Mouse (Mus musculus): Measurements from ENCODE around the gene Ctc1.

Ctc1 gene

DNA sequence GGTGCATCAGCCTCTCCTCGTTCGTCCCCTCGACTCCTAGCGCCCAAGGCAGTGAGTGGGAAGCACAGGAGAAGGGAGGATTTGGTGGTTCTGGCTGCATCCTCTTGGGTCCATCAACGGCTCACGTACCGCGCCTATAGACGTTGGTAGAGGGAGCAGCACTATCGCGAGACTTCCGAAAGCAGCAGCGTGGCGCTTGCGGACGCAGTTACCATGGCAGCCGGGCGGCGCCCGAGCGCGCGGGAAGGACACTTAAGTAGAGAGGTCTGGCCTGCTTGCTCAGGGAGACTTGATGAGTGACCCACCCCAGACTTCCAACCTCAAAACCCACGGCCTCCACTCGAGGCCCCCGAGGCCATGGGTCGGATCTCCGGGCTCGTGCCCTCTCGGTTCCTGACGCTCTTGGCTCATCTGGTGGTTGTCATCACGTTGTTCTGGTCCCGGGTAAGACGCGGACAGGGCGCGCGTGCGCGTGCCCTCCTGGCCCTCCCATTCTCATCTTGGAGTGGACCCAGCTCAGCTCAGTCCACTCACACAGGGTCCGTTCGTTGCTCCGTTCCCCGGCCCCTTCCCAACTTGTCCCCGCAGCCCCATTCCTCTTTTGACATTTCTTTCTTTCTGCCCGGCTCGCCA lies 55.0 kb downstream of the Ctc1 start, which contains the start of gene Tmem107:
Gene Tmem107, plus strand, starts transcription at position 217 of the 633 bp plus-strand sequence.
- peak; percentile 92 for DNase-seq (ENCODE audit: low spot score)

DNA sequence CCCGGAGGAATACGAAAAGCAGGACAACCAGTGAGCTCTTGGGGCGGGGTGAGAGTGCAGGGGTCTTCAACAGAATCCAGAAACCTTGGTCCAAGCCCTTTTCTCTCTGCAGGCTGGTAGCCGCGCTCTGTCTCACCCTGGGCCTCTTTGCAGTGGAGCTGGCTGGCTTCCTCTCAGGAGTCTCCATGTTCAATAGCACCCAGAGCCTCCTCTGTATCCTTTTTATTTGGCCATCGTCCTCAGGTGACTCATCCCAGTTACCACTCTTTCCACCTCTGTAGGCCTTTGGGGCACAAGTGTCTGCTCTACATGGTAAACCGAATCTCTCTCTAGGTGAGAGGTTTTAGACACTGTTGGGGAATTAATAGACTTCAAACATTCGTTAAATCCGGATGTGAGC lies 55.6 kb downstream of the Ctc1 start:
- DNase-seq (ENCODE audit: low spot score) = no peak

DNA sequence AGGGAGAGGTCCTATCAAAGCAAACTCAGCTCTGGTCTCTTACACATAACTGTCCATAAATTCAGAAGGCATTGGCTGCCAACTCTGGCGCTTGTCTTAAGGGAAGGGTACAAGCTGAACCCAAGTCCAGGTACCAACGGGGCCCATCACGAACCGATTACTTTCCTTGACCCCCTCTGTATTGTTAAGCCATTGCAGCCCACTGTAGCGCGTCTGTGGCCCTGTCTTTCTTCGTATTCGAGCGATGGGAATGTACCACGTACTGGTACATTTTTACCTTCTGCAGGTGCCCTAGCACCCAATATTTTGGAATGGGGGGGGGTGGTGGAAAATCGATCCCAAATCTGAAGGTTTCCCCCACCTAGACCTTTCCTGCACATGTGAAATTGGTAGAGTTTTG lies 56.5 kb downstream of the Ctc1 start:
- no peak for DNase-seq (ENCODE audit: low spot score)

DNA sequence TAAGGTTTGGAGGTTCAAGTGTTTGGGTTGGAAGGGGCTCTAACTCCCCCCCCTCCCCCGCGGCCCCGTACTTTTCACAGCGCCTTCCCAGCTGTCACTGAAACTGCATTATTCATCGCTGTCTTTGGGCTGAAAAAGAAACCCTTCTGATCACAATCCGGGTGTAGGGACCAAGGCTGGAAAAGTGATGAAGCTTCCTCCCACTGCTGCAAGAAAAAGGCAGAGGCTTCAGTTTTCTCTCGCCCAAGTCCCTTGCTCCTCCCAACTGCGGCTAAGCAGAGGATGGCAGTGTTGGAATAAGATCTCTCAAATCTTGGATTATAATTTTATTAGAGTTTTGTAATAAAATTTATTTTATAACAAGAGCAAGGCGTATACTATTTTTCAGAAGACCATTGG lies 57.0 kb downstream of the Ctc1 start:
- no peak for DNase-seq (ENCODE audit: low spot score)

DNA sequence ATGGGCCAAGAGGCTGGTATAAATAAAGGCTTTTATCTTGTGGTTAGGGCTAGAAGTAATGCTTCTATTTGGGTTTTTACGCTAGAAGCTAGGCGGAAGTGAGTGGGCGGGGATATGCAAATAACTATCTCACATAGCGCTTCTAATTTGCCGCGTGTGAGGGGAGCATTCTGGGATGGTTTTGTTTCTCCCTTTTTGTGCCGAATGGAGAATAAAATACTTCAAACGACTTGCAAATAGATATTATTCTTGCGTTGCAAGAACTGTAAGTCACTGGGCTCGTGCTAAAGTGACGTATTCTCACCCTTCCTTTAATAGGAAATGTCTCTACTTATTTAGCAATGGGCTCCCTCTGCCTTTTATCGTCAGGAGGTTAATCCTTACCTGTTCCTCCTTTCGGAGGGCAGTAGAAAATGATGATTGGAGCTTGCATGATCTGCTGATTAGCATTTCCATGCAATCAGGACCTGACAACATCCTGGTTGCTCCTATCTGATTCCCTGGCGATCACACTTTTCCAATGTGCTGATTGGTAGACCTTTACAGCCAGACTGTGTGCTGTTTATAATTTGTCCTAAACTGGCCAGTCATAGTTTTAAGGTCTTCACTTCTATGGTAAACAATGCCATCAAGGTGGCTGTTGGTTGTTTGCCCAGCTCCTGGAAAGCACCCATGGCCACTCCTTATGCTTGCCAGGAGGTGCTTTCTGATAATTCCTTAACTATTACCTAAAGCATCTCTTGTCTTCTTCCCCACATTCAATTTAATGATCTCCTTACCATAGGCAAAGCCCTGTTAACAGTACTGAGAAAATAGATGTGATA lies 57.6 kb downstream of the Ctc1 start:
- DNase-seq (ENCODE audit: low spot score) = peak; percentile 57

DNA sequence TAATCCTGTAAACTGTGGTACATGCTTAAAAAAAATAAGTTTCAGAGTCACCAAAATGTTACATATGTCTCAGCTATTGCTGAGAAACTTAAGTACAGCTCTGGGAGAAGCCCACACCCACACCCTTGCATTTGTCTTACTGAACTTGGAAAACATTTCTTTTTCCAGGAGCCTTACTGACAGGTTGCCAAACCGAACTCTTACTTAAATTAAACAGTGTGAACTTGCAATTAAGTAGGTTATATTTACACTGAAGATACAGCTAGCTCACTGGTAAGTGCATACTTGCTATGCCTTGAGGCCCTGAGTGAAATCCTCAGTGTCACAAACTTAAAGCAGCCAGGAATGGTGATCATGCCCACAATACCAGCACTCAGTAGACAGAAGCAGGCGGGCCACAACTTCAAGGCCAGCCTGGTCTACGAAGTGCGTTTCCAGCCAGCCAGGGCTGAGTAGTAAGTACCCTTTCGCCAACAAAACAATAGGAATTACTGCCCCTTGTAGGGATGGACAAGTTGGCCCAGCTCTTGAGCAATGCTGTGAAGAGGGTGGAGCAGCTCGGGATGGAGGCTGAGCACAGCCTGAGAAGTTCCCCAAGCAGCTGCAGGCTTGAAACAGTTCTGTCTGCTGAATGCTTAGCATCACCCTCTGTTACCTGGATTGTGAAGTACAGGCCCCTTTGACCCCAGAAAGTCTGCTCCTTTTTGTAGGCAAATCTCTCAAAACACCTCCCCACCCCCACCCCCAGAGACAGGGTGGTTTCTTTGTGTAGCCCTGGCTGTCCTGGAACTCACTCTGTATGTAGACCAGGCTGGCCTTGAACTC lies 58.5 kb downstream of the Ctc1 start:
- DNase-seq (ENCODE audit: low spot score) = no peak

DNA sequence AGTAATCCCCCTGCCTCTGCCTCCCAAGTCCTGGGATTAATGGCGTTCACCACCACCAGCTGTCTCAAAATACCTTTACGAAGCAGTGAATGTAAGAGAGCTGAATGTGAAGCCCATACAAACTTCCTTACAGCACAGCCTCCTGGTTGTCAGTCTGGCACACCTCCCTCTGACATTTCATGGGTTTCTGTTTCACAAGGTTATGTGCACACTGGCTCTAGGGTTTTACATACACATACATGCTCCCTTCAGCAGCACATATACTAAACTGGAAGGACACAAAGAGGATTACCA lies 59.0 kb downstream of the Ctc1 start:
- DNase-seq (ENCODE audit: low spot score) = no peak

DNA sequence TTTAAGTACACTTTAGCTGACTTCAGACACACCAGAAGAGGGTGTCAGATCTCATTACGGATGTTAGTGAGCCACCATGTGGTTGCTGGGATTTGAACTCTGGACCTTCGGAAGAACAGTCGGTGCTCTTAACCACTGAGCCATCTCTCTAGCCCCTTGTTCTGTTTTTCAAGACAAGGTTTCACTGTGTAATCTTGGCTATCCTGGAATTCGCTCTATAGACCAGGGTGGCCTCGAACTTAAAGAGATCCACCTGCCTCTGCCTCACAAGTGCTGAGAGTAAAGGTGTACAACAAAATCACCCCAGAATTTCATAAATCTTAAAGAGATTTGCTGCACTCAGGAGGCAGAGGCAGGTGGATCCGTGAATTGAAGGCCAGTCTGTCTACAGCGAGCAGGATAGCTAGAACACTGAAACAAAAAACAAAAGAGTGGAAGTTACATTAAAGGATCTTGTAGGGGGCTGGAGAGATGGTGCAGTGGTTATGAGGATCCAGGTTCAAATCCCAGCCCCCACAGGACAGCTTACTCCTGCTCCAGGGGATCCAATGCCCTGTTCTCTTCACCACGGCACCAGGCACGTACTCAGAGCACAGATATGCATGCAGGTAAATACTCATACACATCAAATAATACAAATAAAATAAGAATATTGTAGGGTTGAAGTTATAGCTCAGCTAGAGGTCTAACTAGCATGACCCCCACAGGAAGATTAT lies 60.2 kb downstream of the Ctc1 start:
- DNase-seq (ENCODE audit: low spot score) = no peak

DNA sequence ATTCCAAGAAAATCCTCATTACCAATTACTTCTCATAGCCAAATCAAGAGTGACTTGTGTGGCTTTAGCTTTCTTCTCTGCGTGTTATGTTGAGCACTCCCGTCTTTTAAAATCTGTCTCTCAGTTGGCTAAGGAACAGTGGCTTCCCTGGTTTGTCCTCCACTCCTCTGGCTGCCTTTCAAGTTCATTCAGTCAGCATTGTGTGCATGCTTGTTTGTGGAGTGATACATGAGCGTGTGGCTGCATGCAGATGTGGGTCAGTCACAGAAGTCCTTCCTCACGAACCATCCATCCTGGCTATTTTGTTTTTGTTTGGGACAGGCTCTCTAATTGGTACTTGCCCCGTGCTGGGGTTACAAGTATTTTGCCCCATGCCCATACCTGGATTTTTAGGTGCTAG lies 60.9 kb downstream of the Ctc1 start:
- DNase-seq (ENCODE audit: low spot score) = no peak

DNA sequence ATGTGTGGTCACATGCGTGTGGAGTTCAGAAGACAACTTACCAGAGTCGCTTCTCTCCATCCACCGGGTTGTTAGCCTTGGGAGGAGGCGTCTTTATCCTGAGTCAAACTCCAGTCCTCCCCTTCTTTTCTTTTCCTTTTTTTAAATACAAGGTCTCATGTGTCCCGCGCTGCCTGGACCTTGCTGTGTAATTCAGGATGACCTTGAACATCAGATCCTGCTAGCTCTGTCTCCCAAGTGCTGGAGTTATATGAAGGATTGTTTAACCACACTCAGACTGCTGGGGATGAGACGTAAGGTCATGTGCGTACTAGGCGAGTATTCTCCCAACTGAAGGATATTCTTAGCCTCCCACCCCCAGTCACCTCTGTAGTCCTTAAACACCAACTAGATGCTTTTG lies 61.6 kb downstream of the Ctc1 start:
- no peak for DNase-seq (ENCODE audit: low spot score)

DNA sequence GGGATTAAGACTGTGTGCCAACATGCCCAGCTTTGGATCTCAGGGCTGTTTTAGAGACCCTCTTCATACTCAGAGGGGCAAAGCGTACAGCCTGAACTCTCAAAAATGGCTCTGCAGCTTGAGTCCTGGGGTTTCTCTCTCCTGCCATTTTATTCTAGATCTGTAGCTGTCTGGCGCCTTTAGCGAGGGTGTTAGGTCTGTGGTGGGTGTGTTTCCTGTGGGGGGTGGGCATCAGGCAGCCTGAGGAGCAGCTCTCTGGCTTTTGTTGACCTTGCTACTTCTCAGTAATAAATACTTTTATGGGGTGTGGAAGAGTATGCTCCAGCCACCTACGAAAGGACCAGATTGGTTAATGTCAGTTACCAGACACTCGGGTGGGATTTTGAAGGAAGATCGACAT lies 62.3 kb downstream of the Ctc1 start:
- no peak for DNase-seq (ENCODE audit: low spot score)

DNA sequence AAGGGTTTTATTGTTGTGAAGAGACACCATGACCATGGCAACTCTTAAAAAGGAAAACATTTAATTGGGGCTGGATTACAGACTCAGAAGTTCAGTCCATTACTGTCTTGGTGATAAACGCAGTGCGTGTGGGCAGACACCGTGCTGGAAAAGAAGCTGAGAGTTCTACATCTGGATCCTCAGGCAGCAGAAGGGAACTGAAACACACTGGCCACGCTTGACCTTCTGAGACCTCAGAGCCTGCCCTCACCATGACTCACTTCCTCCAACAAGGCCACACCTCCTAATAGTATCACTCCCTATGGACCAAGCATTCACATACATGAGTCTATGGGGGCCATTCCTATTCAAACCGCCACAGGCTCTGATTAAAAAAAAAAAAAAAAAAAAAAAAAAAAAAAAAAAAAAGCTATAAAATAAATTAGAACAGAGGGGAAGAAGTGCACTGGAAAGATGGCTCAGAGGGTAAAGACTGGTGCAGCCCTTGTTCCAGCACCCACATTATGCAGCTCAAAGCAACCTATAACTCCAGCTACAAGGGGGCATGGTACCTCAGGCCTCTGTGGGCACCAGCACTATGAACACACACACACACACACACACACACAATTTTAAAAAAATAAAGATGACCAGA lies 63.2 kb downstream of the Ctc1 start:
- DNase-seq (ENCODE audit: low spot score) = no peak

DNA sequence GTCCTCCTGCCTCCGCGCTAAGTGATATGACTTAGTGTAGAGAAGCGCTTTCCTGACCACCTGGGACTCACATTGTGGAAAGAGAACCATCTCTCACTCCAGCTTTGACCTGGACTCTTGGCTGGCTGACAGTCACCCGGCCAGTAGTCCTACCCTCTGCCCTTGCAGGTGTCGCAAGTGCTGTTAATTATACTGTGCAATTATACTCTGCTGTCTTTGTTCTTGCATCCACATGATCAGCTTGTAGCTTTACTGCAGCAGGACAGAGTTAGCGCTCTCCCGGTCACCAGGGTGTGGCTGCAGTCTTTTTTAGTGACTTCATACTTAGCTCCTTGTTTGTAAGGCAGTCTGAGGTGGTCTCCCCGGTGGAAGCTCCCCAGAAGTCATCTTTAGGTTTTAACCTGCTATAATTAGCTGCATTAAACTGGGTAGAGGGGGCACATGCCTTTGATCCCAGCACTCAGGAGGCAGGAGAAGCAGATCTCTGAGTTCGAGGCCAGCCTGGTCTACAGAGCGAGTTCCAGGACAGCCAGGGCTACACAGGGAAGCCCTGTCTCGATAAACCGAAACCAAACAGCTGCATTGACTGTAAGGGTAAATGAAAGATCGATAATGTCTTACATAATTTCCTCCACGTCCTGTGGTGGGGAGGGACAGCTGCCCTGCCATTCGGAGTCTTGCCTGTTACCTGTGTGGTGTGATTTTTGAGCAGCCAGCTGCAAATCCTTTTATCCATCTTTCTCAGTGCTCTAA lies 64.6 kb downstream of the Ctc1 start:
- DNase-seq (ENCODE audit: low spot score) = no peak

DNA sequence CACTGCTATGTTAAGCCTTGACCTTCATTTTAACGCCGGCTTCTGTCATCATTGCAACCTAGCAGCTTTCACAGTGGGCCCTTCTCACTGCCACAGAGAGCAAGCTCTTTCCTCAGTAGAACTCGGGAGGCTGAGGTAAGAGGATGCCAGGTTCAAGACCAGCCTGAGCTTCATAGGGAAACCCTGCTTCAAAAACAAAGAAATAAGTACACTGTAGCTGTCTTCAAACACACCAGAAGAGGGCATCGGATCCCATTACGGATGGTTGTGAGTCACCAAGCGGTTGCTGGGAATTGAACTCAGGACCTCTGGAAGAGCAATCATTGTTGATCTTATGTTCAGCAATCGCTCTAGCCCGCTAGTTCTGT lies 65.1 kb downstream of the Ctc1 start:
- no peak for DNase-seq (ENCODE audit: low spot score)

DNA sequence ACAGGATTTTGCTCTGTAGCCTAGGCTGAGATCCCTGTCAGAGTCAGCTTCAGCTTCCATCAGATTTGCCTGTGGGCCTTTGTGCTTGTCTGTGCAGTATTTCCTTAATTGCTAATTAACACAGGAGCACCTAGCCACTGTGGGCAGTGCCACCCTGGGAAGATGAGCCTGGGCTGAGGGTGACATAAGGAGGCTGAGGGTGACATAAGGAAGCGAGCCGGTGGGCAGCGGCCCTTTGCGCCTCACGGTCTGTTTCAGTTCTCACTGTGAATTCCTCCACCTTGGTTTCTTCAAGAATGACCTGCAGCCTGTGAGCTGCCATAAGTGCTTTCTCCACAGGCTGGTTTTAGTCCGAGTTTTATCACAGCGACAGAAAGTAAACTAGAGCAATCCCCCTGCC lies 65.9 kb downstream of the Ctc1 start:
- no peak for DNase-seq (ENCODE audit: low spot score)

DNA sequence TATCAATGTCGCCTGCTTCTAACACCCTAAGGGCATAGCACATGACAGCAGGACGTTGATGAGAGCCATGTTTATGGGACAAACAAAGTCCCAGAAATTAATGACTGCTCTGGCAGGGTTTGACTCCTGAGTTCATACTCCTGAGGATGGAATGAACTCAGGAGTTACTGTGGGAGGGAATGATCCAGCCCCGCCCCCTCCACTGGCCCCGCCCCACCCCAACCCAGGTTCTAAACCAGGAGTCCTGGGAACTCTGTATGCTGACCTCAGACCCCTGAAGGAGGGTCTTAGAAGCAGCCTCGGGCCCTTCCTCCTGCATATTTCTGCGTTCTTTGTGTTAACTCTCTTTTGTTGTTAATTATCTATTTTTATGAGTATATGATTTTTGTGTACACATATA lies 69.9 kb downstream of the Ctc1 start:
- DNase-seq (ENCODE audit: low spot score) = no peak
